Mouse (Mus musculus) thymus, postnatal 0 days (tissue): ENCODE results near the gene Tuba8. TPM values are rescaled to one million over a fixed set of nuclear protein-coding genes. Genes with fewer than 3 reads are reported as not detected.
A peak's percentile ranks its signal among the peaks of the same experiment; 100 is the strongest.

ENCODE experiments used
- DNase-seq: peaks from one replicate; pipeline ENCODE4 v3.0.0-alpha.2; 2015; ENCODE audit warnings: low spot score
- polyA plus RNA-seq: library from polyadenylated mRNA; unstranded; fragments of >200 nt; fragmentation: Nextera tagmentation; extraction: Ambion mirVana; gene quantifications from 2 replicates; pipeline ENCODE4 v1.2.1, GENCODE M21; 2015

The Tuba8 gene
- polyA plus RNA-seq, 1 experiment from 2014 or later = 5.0 TPM

- peak; percentile 70 for DNase-seq
Observed at GRCm38 (mm10) chr6:121226043-121226442, 15.5 kb downstream of the Tuba8 start.

GRCm38 (mm10) chr6:121226744-121227143 is 16.2 kb downstream of the Tuba8 start:
- DNase-seq = peak; percentile 53

GRCm38 (mm10) chr6:121228421-121228820 is 17.9 kb downstream of the Tuba8 start:
- peak; percentile 54 for DNase-seq

- DNase-seq = no peak
Observed at GRCm38 (mm10) chr6:121232652-121233051, 22.2 kb downstream of the Tuba8 start.

DNA sequence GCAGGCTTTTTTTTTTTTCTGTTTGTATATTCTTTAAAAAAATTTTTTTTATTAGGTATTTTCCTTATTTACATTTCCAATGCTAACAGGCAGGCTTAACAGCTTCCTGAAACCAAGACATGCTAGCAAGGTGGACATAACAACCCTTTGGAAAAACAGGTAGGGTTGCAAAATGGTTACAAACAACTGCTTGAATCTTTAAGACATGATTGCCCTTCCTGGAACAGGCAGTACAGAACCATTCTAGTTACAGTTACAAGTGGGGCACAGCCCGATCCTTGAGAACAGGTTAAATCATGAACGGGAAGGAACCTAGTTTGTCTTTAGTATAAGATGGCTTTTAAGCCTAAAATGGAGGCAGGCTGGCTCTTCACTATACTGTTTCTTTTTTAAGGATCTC is 25.9 kb downstream of the Tuba8 start:
- no peak for DNase-seq

- no peak for DNase-seq
Observed at GRCm38 (mm10) chr6:121238209-121238608, 27.7 kb downstream of the Tuba8 start.

- peak; percentile 40 for DNase-seq
Observed at GRCm38 (mm10) chr6:121241780-121242179, 31.3 kb downstream of the Tuba8 start.

- DNase-seq = peak; percentile 80
Observed at GRCm38 (mm10) chr6:121243161-121243560, 32.7 kb downstream of the Tuba8 start.

- peak; percentile 83 for DNase-seq
Observed at GRCm38 (mm10) chr6:121245127-121246036, 34.9 kb downstream of the Tuba8 start, which contains the start of gene Usp18. Gene Usp18 (plus strand): TSS chr6:121245906.

GRCm38 (mm10) chr6:121246037-121246361 is 35.5 kb downstream of the Tuba8 start:
- no peak for DNase-seq

GRCm38 (mm10) chr6:121250406-121250805 is 39.9 kb downstream of the Tuba8 start:
- DNase-seq = no peak

GRCm38 (mm10) chr6:121251256-121251655 is 40.8 kb downstream of the Tuba8 start:
- no peak for DNase-seq

DNA sequence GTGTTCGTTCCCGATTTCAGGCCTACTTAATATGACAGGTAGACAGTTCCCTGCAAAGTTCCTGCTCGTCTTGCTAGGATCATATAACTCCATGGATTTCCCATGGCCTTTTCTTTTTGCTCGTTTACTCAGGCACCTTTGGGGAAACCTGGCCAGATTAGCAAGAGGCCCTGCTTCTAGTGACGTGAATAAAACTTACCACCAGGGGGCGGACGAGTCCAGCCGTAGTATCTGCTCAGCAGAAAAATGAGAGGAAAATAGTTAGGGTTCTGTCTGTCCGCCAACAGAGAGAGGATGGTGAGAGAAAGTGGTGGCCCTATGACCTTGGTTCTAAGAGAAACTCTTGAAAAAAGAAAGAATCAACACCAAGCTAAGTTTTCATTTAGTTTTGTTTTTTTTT is 50.1 kb downstream of the Tuba8 start:
- DNase-seq = peak; percentile 75

DNA sequence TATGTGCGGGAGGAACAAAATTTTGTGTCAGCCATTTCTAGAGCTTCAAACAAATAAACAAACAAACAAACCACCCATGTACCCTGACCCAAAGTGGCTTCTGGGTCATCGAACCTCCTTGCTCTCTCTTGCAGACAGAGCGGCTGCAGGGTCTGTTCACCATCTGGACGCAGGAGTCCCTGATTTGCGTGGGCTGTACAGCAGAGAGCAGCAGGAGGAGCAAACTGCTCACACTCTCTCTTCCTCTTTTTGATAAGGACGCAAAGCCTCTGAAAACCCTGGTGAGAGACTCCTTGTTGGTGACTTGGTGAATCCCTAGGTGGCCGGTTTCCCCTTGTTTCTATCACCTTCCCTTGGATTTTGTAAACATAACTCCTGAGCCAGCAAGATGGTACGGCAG is 50.7 kb downstream of the Tuba8 start:
- no peak for DNase-seq

DNA sequence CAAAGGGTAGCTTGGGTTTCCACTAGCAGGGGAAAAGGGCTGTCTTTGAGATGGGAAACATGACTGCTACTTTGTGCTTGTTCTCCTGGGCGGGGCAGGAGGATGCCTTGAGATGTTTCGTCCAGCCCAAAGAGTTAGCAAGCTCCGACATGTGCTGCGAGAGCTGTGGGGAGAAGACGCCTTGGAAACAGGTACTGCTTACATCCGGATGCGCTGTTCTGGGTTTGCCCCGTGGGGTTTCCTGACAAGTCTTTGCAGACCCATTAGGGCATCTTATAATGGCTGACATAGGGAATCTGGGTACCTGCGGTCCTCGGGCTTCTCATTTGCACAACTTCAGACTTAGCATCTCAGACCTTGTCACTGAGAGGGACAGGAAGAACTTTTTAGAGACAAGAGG is 51.5 kb downstream of the Tuba8 start:
- no peak for DNase-seq

GRCm38 (mm10) chr6:121262496-121262895 is 52.0 kb downstream of the Tuba8 start:
- DNase-seq = no peak

DNA sequence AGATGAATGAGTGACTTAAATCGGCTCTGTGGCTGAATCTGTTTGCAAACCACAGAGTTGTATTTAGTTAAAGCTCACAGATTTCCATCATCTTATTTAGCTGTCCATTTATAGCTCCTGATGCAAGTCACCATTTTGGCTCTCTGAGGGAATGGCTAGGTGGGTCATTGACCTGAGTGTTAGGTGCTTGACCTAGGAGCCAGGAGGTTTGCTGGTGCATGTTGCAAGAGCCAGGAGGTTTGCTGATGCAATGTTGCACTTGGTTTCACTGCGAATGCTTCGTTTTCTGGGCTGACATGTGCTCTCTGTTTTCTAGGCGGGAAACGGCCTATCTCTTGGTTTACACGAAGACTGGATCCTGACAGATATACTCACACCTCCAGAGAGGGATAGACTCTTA is 59.7 kb downstream of the Tuba8 start:
- no peak for DNase-seq

GRCm38 (mm10) chr6:121271707-121272074 is 61.2 kb downstream of the Tuba8 start:
- no peak for DNase-seq

- DNase-seq = peak; percentile 77
Observed at GRCm38 (mm10) chr6:121272075-121272800, 61.7 kb downstream of the Tuba8 start.

DNA sequence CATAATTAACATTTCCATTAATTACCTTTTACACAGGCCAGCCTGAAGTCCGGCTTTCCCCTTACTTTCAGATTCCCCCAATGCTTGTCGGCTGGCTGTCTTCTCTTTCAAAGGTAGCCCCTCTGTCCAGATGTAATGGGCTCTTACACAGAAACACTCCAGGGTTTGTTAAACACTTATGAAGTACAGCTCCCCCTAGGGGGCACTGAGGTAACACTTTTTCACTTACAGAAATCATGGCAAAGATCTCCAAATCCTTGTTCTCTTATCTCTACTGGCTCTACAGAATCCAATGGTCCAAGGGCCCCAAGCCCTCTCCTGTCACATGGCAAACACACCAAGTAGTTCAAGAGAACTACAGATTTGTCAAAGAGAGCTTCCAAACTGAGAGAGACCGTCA is 63.9 kb downstream of the Tuba8 start:
- DNase-seq = peak; percentile 75
